Mouse (Mus musculus) embryonic facial prominence, embryonic 15.5 days (tissue): ENCODE results near the gene Ppp2ca. TPM values are rescaled to one million over a fixed set of nuclear protein-coding genes. Genes with fewer than 3 reads are reported as not detected.
"Not testable (repeated sequence)": the region's sequence is repeated elsewhere in the genome, so short reads cannot be mapped to it uniquely, and the experiment has no call there.

Experiments
- ATAC-seq: fragments of 200-750 bp; cut with Nextera tagmentation; 2 replicates; pipeline ENCODE4 v1.8.0; 2017; ENCODE audit warnings: low read depth, moderate TSS enrichment; ENCODE audit not compliant: insufficient number of reproducible peaks, low FRiP score, low TSS enrichment
- H3K27ac ChIP-seq: fragments of 300-500 bp; sonication (generic); replicated peaks from 2 replicates; pipeline ENCODE4 v1.5.1; 2015; ENCODE audit warnings: mild to moderate bottlenecking, inconsistent platforms
- H3K27me3 ChIP-seq: fragments of 300-500 bp; sonication (generic); 2 replicates; pipeline ENCODE4 v1.6.1; 2015; ENCODE audit warnings: inconsistent platforms
- H3K36me3 ChIP-seq: fragments of 300-500 bp; sonication (generic); 2 replicates; pipeline ENCODE4 v1.6.1; 2015; ENCODE audit warnings: mild to moderate bottlenecking, inconsistent platforms
- H3K4me1 ChIP-seq: fragments of 300-500 bp; sonication (generic); 2 replicates; pipeline ENCODE4 v1.6.1; 2015; ENCODE audit warnings: inconsistent platforms
- H3K4me2 ChIP-seq: fragments of 300-500 bp; sonication (generic); replicated peaks from 2 replicates; pipeline ENCODE4 v1.6.1; 2015; ENCODE audit warnings: mild to moderate bottlenecking, inconsistent platforms
- H3K4me3 ChIP-seq: fragments of 300-500 bp; sonication (generic); replicated peaks from 2 replicates; pipeline ENCODE4 v1.5.1; 2015; ENCODE audit warnings: mild to moderate bottlenecking, inconsistent platforms
- H3K9ac ChIP-seq: fragments of 300-500 bp; sonication (generic); 2 replicates; pipeline ENCODE4 v1.6.1; 2015; ENCODE audit warnings: inconsistent platforms
- H3K9me3 ChIP-seq: fragments of 300-500 bp; sonication (generic); replicated peaks from 2 replicates; pipeline ENCODE4 v1.6.1; 2016; ENCODE audit warnings: inconsistent platforms
- WGBS: fragments of 180-500 bp; shearing (Covaris S2); methylation state at CpG from one replicate; pipeline ENCODE4 v1.1.7; 2015; 5-methylcytosine and 5-hydroxymethylcytosine counted together
- polyA plus RNA-seq: library from polyadenylated mRNA; unstranded; fragments of >200 nt; fragmentation: Nextera tagmentation; extraction: Ambion mirVana; gene quantifications from 2 replicates; pipeline ENCODE4 v1.2.1, GENCODE M21; 2015

Gene Ppp2ca
- polyA plus RNA-seq, 1 experiment from 2014 or later = 80.4 TPM

GRCm38 (mm10) chr11:52116117-52116516 is 17.6 kb downstream of the Ppp2ca start:
- H3K4me1 ChIP-seq, H3K4me3 ChIP-seq, H3K27ac ChIP-seq, H3K9me3 ChIP-seq, H3K4me2 ChIP-seq, H3K27me3 ChIP-seq, H3K9ac ChIP-seq, ATAC-seq: not testable (repeated sequence)
- 89% methylated on average over 6 of the region's 6 CpGs for WGBS
- peaks cover 75% of the 10 kb centered on the region for H3K36me3 ChIP-seq

GRCm38 (mm10) chr11:52117156-52117555 is 18.7 kb downstream of the Ppp2ca start:
- no peak overlapping the region for H3K4me2 ChIP-seq
- H3K4me3 ChIP-seq = no peak overlapping the region
- ATAC-seq = no peak
- no peak overlapping the region for H3K27ac ChIP-seq
- H3K36me3 ChIP-seq = peaks cover 86% of the 10 kb centered on the region
- no peaks in the 10 kb centered on the region for H3K27me3 ChIP-seq
- no peaks in the 10 kb centered on the region; the same call in 1 of the 2 replicates for H3K9me3 ChIP-seq
- 96% methylated on average over 7 of the region's 7 CpGs for WGBS
- H3K4me1 ChIP-seq = no peaks in the 10 kb centered on the region
- H3K9ac ChIP-seq = no peak overlapping the region

GRCm38 (mm10) chr11:52120415-52120814 is 21.9 kb downstream of the Ppp2ca start:
- H3K4me2 ChIP-seq, ATAC-seq, H3K4me3 ChIP-seq, H3K27ac ChIP-seq, H3K27me3 ChIP-seq, H3K9ac ChIP-seq, H3K4me1 ChIP-seq, H3K9me3 ChIP-seq: not testable (repeated sequence)
- H3K36me3 ChIP-seq = peaks cover 92% of the 10 kb centered on the region

- no peaks in the 10 kb centered on the region for H3K27me3 ChIP-seq
- no peaks in the 10 kb centered on the region; the same call in 1 of the 2 replicates for H3K9me3 ChIP-seq
- ATAC-seq = no peak
- H3K9ac ChIP-seq = no peak overlapping the region
- H3K4me1 ChIP-seq = no peaks in the 10 kb centered on the region
- 92% methylated on average over 6 of the region's 6 CpGs for WGBS
- no peak overlapping the region for H3K4me2 ChIP-seq
- H3K27ac ChIP-seq = no peak overlapping the region
- no peak overlapping the region for H3K4me3 ChIP-seq
- H3K36me3 ChIP-seq = peaks cover 80% of the 10 kb centered on the region
These were observed 23.6 kb downstream of the Ppp2ca start for GRCm38 (mm10) chr11:52122045-52122444.

GRCm38 (mm10) chr11:52124468-52124867 is 26.0 kb downstream of the Ppp2ca start:
- Histone ChIP-seq H3K4me2 (no peak overlapping the region), H3K9ac (no peak overlapping the region), H3K4me1 (no peaks in the 10 kb centered on the region), H3K27ac (no peak overlapping the region), H3K36me3 (peaks cover 56% of the 10 kb centered on the region), H3K9me3 (no peaks in the 10 kb centered on the region), H3K4me3 (no peak overlapping the region), H3K27me3 (no peaks in the 10 kb centered on the region)
- no peak for ATAC-seq
- WGBS = 87% methylated on average over 4 of the region's 4 CpGs

- Histone ChIP-seq H3K27me3 (no peaks in the 10 kb centered on the region), H3K4me1 (no peaks in the 10 kb centered on the region), H3K27ac (no peak overlapping the region), H3K4me3 (no peak overlapping the region), H3K4me2 (no peak overlapping the region), H3K36me3 (peaks cover 31% of the 10 kb centered on the region), H3K9ac (no peak overlapping the region), H3K9me3 (no peaks in the 10 kb centered on the region)
- ATAC-seq = no peak
- 85% methylated on average over 3 of the region's 3 CpGs for WGBS
These were observed 28.7 kb downstream of the Ppp2ca start for GRCm38 (mm10) chr11:52127169-52127568.

GRCm38 (mm10) chr11:52127760-52128159 is 29.3 kb downstream of the Ppp2ca start:
- Histone ChIP-seq H3K4me1 (no peaks in the 10 kb centered on the region), H3K27ac (no peak overlapping the region), H3K4me3 (no peak overlapping the region), H3K36me3 (peaks cover 25% of the 10 kb centered on the region), H3K4me2 (no peak overlapping the region), H3K27me3 (no peaks in the 10 kb centered on the region), H3K9me3 (no peaks in the 10 kb centered on the region), H3K9ac (no peak overlapping the region)
- ATAC-seq = no peak
- WGBS = 68% methylated on average over 5 of the region's 5 CpGs

- no peak for ATAC-seq
- WGBS = 64% methylated on average over 5 of the region's 5 CpGs
- no peak overlapping the region for H3K27ac ChIP-seq
These were observed 30.0 kb downstream of the Ppp2ca start for GRCm38 (mm10) chr11:52128316-52129061.

GRCm38 (mm10) chr11:52129171-52129570 is 30.7 kb downstream of the Ppp2ca start:
- Histone ChIP-seq H3K9ac (no peak overlapping the region), H3K4me1 (no peaks in the 10 kb centered on the region), H3K27ac (0 out of 2 replicates have a peak overlapping the region, but pooled peaks have one; percentile 28), H3K9me3 (no peaks in the 10 kb centered on the region), H3K4me3 (no peak overlapping the region), H3K27me3 (no peaks in the 10 kb centered on the region), H3K36me3 (peaks cover 14% of the 10 kb centered on the region), H3K4me2 (no peak overlapping the region)
- WGBS = 25% methylated on average over 3 of the region's 3 CpGs
- no peak for ATAC-seq

More at GRCm38 (mm10) chr11:52128316-52129061, 30.0 kb downstream of the Ppp2ca start:
- Histone ChIP-seq H3K9ac (no peak overlapping the region), H3K27me3 (no peaks in the 10 kb centered on the region), H3K36me3 (peaks cover 20% of the 10 kb centered on the region), H3K4me2 (no peak overlapping the region), H3K4me1 (no peaks in the 10 kb centered on the region), H3K9me3 (no peaks in the 10 kb centered on the region), H3K4me3 (no peak overlapping the region)

GRCm38 (mm10) chr11:52129621-52130450 is 31.4 kb downstream of the Ppp2ca start:
- no peak overlapping the region for H3K4me3 ChIP-seq
- H3K36me3 ChIP-seq = peaks cover 8% of the 10 kb centered on the region
- no peak for ATAC-seq
- no peaks in the 10 kb centered on the region for H3K27me3 ChIP-seq
- 63% methylated on average over 10 of the region's 10 CpGs for WGBS
- peak overlapping the region; percentile 28; the same call in 1 of the 2 replicates for H3K27ac ChIP-seq
- no peaks in the 10 kb centered on the region for H3K4me1 ChIP-seq
- no peak overlapping the region for H3K9ac ChIP-seq
- no peaks in the 10 kb centered on the region for H3K9me3 ChIP-seq
- H3K4me2 ChIP-seq = no peak overlapping the region

GRCm38 (mm10) chr11:52130451-52131068 is 32.1 kb downstream of the Ppp2ca start:
- no peaks in the 10 kb centered on the region for H3K4me1 ChIP-seq

More at GRCm38 (mm10) chr11:52130451-52131068, 32.1 kb downstream of the Ppp2ca start:
- Histone ChIP-seq H3K4me3 (no peak overlapping the region), H3K27me3 (no peaks in the 10 kb centered on the region), H3K9ac (no peak overlapping the region), H3K4me2 (no peak overlapping the region), H3K36me3 (peaks cover under 1% of the 10 kb centered on the region), H3K9me3 (no peaks in the 10 kb centered on the region), H3K27ac (no peak overlapping the region)
- no peak for ATAC-seq
- WGBS = 80% methylated on average over 7 of the region's 7 CpGs
